Mouse (Mus musculus): ENCODE measurements around the gene Azin2.

GRCm38 (mm10) chr4:128886571-128886970 lies 75.7 kb downstream of the Azin2 start:
- TF ChIP-seq CTCF (IDR thresholded peaks at IDR 0.05; ENCODE audit: extremely low read depth, insufficient read depth, insufficient read length, insufficient replicate concordance): no peak
- TF ChIP-seq POLR2A (IDR thresholded peaks at IDR 0.05; ENCODE audit: low read depth, low read length): no peak
